Mouse (Mus musculus) heart, postnatal 4 days (tissue): ENCODE data around the gene Gm3752. TPM values are rescaled to one million over a fixed set of nuclear protein-coding genes. Genes with fewer than 3 reads are reported as not detected.
"Not testable (repeated sequence)": the region's sequence is repeated elsewhere in the genome, so short reads cannot be mapped to it uniquely, and the experiment has no call there.

Experiments used
- DNase-seq: peaks from one replicate; pipeline ENCODE4 v3.0.0; 2021
- total RNA-seq, 2 experiments: library from RNA; stranded (reverse); gene quantifications; 2 replicates each; pipeline ENCODE4 v1.2.3; 2021

Gm3752 gene
- under 1 TPM; 0.21 to 0.25 TPM for total RNA-seq

DNA sequence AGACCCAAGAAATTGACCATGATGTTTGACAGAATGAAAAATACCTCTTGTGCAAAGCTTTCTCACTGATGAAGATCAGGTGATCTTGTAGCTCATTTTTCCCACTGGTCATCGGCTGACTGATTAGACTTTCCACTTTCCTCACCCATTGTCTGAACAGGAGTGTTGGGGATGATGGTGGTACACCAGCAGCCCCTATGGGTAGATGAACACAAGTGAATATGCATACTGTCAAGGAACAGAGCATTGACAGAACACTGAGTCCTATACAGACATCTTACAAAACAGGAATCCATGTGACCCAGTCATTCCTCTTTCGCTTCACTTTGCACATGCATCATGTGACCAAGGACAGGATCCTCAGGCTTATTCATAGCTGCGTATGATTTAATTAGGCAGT lies at the start of gene Gm3752:
TSS of gene Gm3752 (minus strand) at position 101 of the 400 bp plus-strand sequence.
- DNase-seq: not testable (repeated sequence)

DNA sequence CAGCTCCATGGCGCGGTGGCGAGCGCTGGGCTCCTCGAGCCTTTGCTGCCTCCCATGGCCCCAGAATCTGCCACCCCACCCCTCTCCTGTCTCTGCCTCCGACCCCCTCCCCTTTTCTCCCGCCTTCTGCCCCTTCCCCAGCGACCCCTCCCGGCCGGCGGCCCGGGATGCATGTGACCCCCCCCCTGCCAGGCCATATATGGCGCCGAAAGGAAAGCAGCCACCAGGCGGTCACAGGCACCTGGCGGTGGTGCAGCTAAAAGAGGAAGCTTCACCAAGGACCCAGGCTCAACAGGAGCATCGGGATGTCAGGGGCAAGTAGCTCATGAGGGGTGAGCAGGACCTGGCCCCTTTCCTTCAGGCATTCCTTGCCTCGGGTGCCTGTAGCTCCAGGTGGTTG lies 5.2 kb upstream of the Gm3752 start:
- not testable (repeated sequence) for DNase-seq

DNA sequence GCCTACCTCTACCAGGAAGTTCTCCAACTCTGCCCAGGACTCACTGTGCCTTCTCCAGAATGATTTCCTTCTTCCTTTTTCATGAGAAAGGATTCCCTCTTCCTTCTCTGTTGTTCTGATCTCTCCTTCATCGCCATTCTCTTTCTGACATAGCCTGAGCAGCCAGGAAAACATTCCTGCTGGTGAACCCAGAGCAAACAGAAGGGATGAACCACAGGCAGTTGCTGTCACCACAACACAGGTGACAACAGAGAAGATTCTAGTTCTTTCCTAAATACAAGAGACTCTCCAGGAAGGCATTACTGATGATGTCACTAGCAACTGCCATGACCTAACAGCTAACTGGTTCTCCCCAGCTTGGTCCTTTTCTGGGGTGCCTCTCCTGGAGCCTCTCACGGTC lies 32.7 kb downstream of the Gm3752 start, which contains the start of gene Gm3755:
TSS of gene Gm3755 (minus strand) at position 101 of the 400 bp plus-strand sequence.
- DNase-seq: not testable (repeated sequence)

DNA sequence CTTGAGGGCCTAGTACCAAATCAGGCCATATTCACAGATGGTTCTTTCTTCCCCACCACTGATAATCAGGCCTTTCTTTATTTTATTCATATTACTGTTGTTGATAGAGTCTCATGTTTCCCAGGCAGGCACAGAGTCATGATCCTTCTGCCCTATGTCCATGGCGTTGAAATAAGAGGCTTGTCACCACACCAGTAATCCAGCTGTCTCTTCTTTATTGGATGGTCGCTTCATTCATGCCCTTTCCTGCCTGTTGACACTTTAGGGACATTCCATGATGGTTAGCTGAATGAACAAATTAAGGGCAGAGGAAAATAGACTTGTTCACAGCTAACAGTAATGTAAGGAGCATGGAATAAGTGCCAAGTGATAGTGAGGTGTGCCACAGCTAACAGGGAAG lies 61.1 kb downstream of the Gm3752 start:
- DNase-seq: not testable (repeated sequence)

Other genes with a start within 250 kb of the Gm3752 start
- gene Gm3727, start 219.0 kb downstream of the Gm3752 start, total RNA-seq: not detected
- under 1 TPM; 0.52 to 0.54 TPM for gene Gm3739, start 168.7 kb downstream of the Gm3752 start, total RNA-seq
- not detected for gene Gm5797, start 151.4 kb downstream of the Gm3752 start, total RNA-seq
- gene Gm8374, start 118.6 kb downstream of the Gm3752 start, total RNA-seq: not detected
- under 1 TPM in 1 of 2 experiments, not detected in 1; 0.29 TPM for gene Gm3755, start 32.8 kb downstream of the Gm3752 start, total RNA-seq
- 1 to 10 TPM; 3.8 to 5.9 TPM for gene Gm3558, start 84.8 kb upstream of the Gm3752 start, total RNA-seq
- not detected for gene Gm10338, start 111.8 kb upstream of the Gm3752 start, total RNA-seq
- gene Gm10128, start 160.2 kb upstream of the Gm3752 start, total RNA-seq: not detected